Mouse (Mus musculus) heart, embryonic 10.5 days (tissue): ENCODE measurements around the gene Ddx58. TPM values are rescaled to one million over a fixed set of nuclear protein-coding genes. Genes with fewer than 3 reads are reported as not detected.

ENCODE experiments used
- DNase-seq: peaks from one replicate; pipeline ENCODE4 v3.0.0-alpha.2; 2017; ENCODE audit warnings: low spot score
- H3K27ac ChIP-seq: fragments of 300-500 bp; sonication (generic); 2 replicates; pipeline ENCODE4 v1.5.1; 2016; ENCODE audit warnings: mild to moderate bottlenecking
- H3K27me3 ChIP-seq: fragments of 300-500 bp; sonication (generic); 2 replicates; pipeline ENCODE4 v1.6.1; 2016; ENCODE audit warnings: mild to moderate bottlenecking; ENCODE audit not compliant: poor library complexity, insufficient read depth, severe bottlenecking
- H3K36me3 ChIP-seq: fragments of 300-500 bp; sonication (generic); 2 replicates; pipeline ENCODE4 v1.6.1; 2016; ENCODE audit warnings: mild to moderate bottlenecking, moderate library complexity
- H3K4me1 ChIP-seq: fragments of 300-500 bp; sonication (generic); 2 replicates; pipeline ENCODE4 v1.6.1; 2016; ENCODE audit warnings: mild to moderate bottlenecking
- H3K4me3 ChIP-seq: fragments of 300-500 bp; sonication (generic); 2 replicates; pipeline ENCODE4 v1.5.1; 2016; ENCODE audit warnings: mild to moderate bottlenecking, moderate library complexity
- H3K9me3 ChIP-seq: fragments of 300-500 bp; sonication (generic); 2 replicates; pipeline ENCODE4 v1.6.1; 2016; ENCODE audit warnings: mild to moderate bottlenecking, moderate library complexity
- WGBS: fragments of 180-500 bp; shearing (Covaris S2); methylation state at CpG from one replicate; pipeline ENCODE4 v1.1.7; 2016; 5-methylcytosine and 5-hydroxymethylcytosine counted together
- polyA plus RNA-seq: library from polyadenylated mRNA; unstranded; fragments of >200 nt; fragmentation: Nextera tagmentation; extraction: Ambion mirVana; gene quantifications from 2 replicates; pipeline ENCODE4 v1.2.1, GENCODE M21; 2016

Gene Ddx58
- polyA plus RNA-seq, 1 experiment from 2014 or later, result 3.8 TPM

DNA sequence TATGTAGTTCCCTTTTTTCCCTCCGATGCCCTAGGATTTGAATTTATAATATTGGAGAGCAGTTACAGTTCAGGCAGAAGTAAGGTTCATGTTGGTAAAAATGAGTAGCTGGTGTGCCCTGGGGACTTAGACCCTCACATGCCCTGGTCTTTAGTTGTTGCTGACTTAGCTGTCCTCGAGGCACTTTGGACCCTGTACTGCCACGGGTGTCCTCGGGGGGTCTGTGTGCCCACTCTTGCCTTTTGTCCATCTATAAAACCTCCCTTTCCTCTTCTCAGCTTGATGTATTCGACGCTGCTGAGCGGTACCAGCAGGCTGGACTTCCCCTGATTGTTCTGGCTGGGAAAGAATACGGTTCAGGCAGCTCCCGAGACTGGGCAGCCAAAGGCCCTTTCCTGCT lies 46.2 kb downstream of the Ddx58 start:
- H3K9me3 ChIP-seq, result no peaks in the 10 kb centered on the region
- no peak overlapping the region for H3K27ac ChIP-seq
- DNase-seq, result no peak
- H3K4me3 ChIP-seq, result no peak overlapping the region
- peaks cover 58% of the 10 kb centered on the region for H3K36me3 ChIP-seq
- H3K4me1 ChIP-seq, result peaks cover 8% of the 10 kb centered on the region; the same call in 1 of the 2 replicates
- 77% methylated on average over 9 of the region's 9 CpGs for WGBS
- H3K27me3 ChIP-seq, result no peaks in the 10 kb centered on the region

GRCm38 (mm10) chr4:40192246-40192645 lies 47.4 kb downstream of the Ddx58 start:
- H3K4me1 ChIP-seq, result peaks cover 8% of the 10 kb centered on the region; the same call in 1 of the 2 replicates
- WGBS, result 66% methylated on average over 2 of the region's 2 CpGs
- no peak overlapping the region for H3K27ac ChIP-seq
- no peak for DNase-seq
- H3K4me3 ChIP-seq, result no peak overlapping the region
- peaks cover 59% of the 10 kb centered on the region for H3K36me3 ChIP-seq
- H3K9me3 ChIP-seq, result no peaks in the 10 kb centered on the region
- no peaks in the 10 kb centered on the region for H3K27me3 ChIP-seq

DNA sequence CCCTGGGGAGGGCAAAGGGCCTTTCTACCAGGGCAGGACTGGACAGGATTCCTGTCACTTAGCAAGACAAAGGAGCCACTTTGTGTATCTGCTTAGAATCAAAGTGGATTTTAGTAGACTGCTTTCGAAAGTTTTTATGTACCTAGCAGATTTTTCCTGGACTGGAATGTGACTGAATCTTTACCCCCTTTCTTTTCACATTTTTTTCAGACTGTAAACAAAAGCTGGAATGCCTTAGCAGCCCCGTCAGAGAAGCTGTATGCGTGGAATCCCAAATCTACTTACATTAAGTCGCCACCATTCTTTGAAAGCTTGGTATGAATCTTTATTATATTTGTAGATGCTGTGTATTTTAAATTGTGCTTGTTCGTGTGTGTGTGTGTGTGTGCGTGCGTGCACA lies 51.7 kb downstream of the Ddx58 start:
- H3K27me3 ChIP-seq, result no peaks in the 10 kb centered on the region
- H3K4me3 ChIP-seq, result no peak overlapping the region
- H3K4me1 ChIP-seq, result peaks cover 8% of the 10 kb centered on the region; the same call in 1 of the 2 replicates
- H3K27ac ChIP-seq, result no peak overlapping the region
- 86% methylated on average over 7 of the region's 7 CpGs for WGBS
- no peak for DNase-seq
- H3K36me3 ChIP-seq, result peaks cover 74% of the 10 kb centered on the region
- no peaks in the 10 kb centered on the region for H3K9me3 ChIP-seq

GRCm38 (mm10) chr4:40184470-40184869 lies 55.2 kb downstream of the Ddx58 start:
- WGBS, result 75% methylated on average over 5 of the region's 5 CpGs
- Histone ChIP-seq H3K36me3 (peaks cover 81% of the 10 kb centered on the region), H3K9me3 (no peaks in the 10 kb centered on the region), H3K27ac (no peak overlapping the region), H3K27me3 (no peaks in the 10 kb centered on the region), H3K4me1 (no peaks in the 10 kb centered on the region), H3K4me3 (no peak overlapping the region)
- no peak for DNase-seq

DNA sequence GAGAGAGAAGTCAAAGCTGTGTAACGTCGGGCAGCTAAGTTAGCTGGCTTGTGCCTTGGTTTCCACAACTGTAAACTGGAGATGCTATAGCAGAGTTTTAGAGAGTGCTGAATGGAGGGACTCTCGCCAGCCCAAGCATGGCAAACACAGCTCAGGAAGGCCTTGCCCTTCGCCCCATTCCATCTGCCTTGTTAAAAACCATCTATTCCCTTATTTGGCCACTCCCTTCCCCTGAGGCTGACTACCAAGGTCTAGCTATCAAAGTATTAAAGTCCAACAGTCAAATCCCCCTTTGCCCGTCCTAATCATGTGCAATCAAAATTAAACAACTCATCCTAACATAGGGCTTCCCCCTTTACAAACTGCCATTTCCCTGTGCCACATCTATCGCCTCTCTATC lies 55.8 kb downstream of the Ddx58 start:
- no peaks in the 10 kb centered on the region for H3K27me3 ChIP-seq
- 86% methylated on average over 6 of the region's 6 CpGs for WGBS
- peaks cover 78% of the 10 kb centered on the region for H3K36me3 ChIP-seq

GRCm38 (mm10) chr4:40182651-40183320 lies 56.8 kb downstream of the Ddx58 start:
- WGBS, result 44% methylated on average over 14 of the region's 14 CpGs
- peak; percentile 78 for DNase-seq
- H3K4me1 ChIP-seq, result no peaks in the 10 kb centered on the region

More for the DNA sequence above, 55.8 kb downstream of the Ddx58 start:
- Histone ChIP-seq H3K9me3 (no peaks in the 10 kb centered on the region), H3K4me1 (no peaks in the 10 kb centered on the region), H3K4me3 (no peak overlapping the region), H3K27ac (no peak overlapping the region)
- DNase-seq, result no peak

GRCm38 (mm10) chr4:40181681-40182080 lies 57.9 kb downstream of the Ddx58 start:
- Histone ChIP-seq H3K4me3 (no peak overlapping the region), H3K27ac (no peak overlapping the region), H3K27me3 (no peaks in the 10 kb centered on the region), H3K9me3 (no peaks in the 10 kb centered on the region), H3K36me3 (peaks cover 71% of the 10 kb centered on the region), H3K4me1 (no peaks in the 10 kb centered on the region)
- 92% methylated on average over 8 of the region's 8 CpGs for WGBS
- no peak for DNase-seq

More at GRCm38 (mm10) chr4:40182651-40183320, 56.8 kb downstream of the Ddx58 start:
- no peaks in the 10 kb centered on the region for H3K9me3 ChIP-seq
- no peak overlapping the region for H3K27ac ChIP-seq
- no peak overlapping the region for H3K4me3 ChIP-seq
- no peaks in the 10 kb centered on the region for H3K27me3 ChIP-seq
- H3K36me3 ChIP-seq, result peaks cover 78% of the 10 kb centered on the region

- 93% methylated on average over 6 of the region's 6 CpGs for WGBS
- peaks cover 68% of the 10 kb centered on the region for H3K36me3 ChIP-seq
- no peak overlapping the region for H3K4me3 ChIP-seq
- no peaks in the 10 kb centered on the region for H3K27me3 ChIP-seq
- DNase-seq, result no peak
- H3K4me1 ChIP-seq, result no peaks in the 10 kb centered on the region
- no peaks in the 10 kb centered on the region for H3K9me3 ChIP-seq
- no peak overlapping the region for H3K27ac ChIP-seq
Measured at GRCm38 (mm10) chr4:40180046-40180445, 59.6 kb downstream of the Ddx58 start.

GRCm38 (mm10) chr4:40178584-40178983 lies 61.0 kb downstream of the Ddx58 start:
- no peak for DNase-seq
- no peak overlapping the region for H3K27ac ChIP-seq
- no peaks in the 10 kb centered on the region for H3K27me3 ChIP-seq
- H3K4me1 ChIP-seq, result peaks cover 8% of the 10 kb centered on the region; the same call in 1 of the 2 replicates
- 79% methylated on average over 17 of the region's 17 CpGs for WGBS
- peaks cover 55% of the 10 kb centered on the region for H3K36me3 ChIP-seq
- no peaks in the 10 kb centered on the region for H3K9me3 ChIP-seq
- no peak overlapping the region for H3K4me3 ChIP-seq

DNA sequence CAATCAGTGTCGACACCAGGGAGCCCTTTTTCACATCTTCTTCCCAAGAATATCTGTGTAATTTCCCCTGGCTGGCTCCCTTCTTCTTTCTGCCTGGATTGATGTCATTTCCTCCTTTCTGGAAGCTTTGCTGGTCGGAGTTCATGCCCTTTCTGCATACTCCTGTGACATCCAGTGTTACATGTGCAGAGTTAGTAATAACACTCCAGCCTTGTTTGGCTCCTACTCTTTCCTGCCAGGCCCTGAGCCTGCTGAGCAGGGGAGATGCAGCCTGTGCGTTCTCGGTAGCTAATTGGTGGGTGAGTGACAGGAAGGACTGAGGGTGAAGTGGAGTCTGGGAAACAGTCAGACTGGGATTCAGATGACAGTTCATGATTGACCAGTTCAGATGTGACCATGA lies 65.3 kb downstream of the Ddx58 start:
- 52% methylated on average over 4 of the region's 4 CpGs for WGBS
- no peak for DNase-seq

DNA sequence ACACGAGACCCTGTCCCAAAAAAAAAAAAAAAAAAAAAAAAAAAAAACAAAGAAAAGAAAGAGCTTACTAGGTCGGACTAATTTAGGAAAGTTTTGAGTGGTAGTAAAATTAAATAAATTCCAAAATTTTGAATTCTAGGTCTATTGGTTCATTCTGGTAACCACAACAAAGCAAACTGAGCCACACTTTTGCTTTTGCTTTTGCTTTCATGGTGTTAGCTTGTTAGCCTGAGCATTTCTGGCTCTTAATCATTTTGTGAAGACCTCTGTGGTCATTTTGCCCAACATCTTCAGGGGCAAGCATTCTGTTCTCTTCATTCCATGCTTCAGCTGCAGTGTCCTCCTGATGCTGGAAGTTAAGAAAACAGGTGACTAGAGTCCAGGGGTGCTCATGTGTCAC lies 67.3 kb downstream of the Ddx58 start:
- H3K4me3 ChIP-seq, result no peak overlapping the region
- H3K36me3 ChIP-seq, result peaks cover 30% of the 10 kb centered on the region
- WGBS, result 74% methylated on average over 2 of the region's 2 CpGs
- H3K27ac ChIP-seq, result no peak overlapping the region
- peaks cover 13% of the 10 kb centered on the region; the same call in 1 of the 2 replicates for H3K4me1 ChIP-seq
- H3K9me3 ChIP-seq, result no peaks in the 10 kb centered on the region
- DNase-seq, result no peak
- H3K27me3 ChIP-seq, result no peaks in the 10 kb centered on the region

More for the DNA sequence above, 65.3 kb downstream of the Ddx58 start:
- H3K4me3 ChIP-seq, result no peak overlapping the region
- H3K36me3 ChIP-seq, result peaks cover 36% of the 10 kb centered on the region
- H3K9me3 ChIP-seq, result no peaks in the 10 kb centered on the region
- H3K27me3 ChIP-seq, result no peaks in the 10 kb centered on the region
- no peak overlapping the region for H3K27ac ChIP-seq
- peaks cover 8% of the 10 kb centered on the region; the same call in 1 of the 2 replicates for H3K4me1 ChIP-seq

GRCm38 (mm10) chr4:40171477-40171876 lies 68.2 kb downstream of the Ddx58 start:
- Histone ChIP-seq H3K4me3 (no peak overlapping the region), H3K4me1 (peaks cover 13% of the 10 kb centered on the region; the same call in 1 of the 2 replicates), H3K27ac (no peak overlapping the region), H3K36me3 (peaks cover 28% of the 10 kb centered on the region), H3K9me3 (no peaks in the 10 kb centered on the region), H3K27me3 (no peaks in the 10 kb centered on the region)
- no peak for DNase-seq
- 86% methylated on average over 4 of the region's 4 CpGs for WGBS

GRCm38 (mm10) chr4:40163646-40164045 lies 76.0 kb downstream of the Ddx58 start:
- Histone ChIP-seq H3K36me3 (peaks cover 33% of the 10 kb centered on the region), H3K27me3 (no peaks in the 10 kb centered on the region), H3K4me3 (no peak overlapping the region), H3K27ac (no peak overlapping the region), H3K4me1 (peaks cover 1% of the 10 kb centered on the region; the same call in 1 of the 2 replicates), H3K9me3 (no peaks in the 10 kb centered on the region)
- WGBS, result 89% methylated on average over 10 of the region's 10 CpGs
- DNase-seq, result no peak
